Mouse (Mus musculus) heart, adult 11 months (tissue): ENCODE results near the gene Alg12.
"Not testable (repeated sequence)": the region's sequence is repeated elsewhere in the genome, so short reads cannot be mapped to it uniquely, and the experiment has no call there.

ENCODE experiments used
- DNase-seq: peaks from one replicate; pipeline ENCODE4 v3.0.0; 2022

Gene Alg12

GRCm38 (mm10) chr15:88830696-88831095 is 11.6 kb upstream of the Alg12 start:
- DNase-seq, result no peak

- no peak for DNase-seq
These were observed 10.8 kb upstream of the Alg12 start for GRCm38 (mm10) chr15:88829791-88830440.

GRCm38 (mm10) chr15:88828800-88829705 is 9.9 kb upstream of the Alg12 start:
- peak; percentile 98 for DNase-seq

- peak; percentile 98 for DNase-seq
These were observed 9.1 kb upstream of the Alg12 start for GRCm38 (mm10) chr15:88827991-88828799.

- no peak for DNase-seq
These were observed 8.3 kb upstream of the Alg12 start for GRCm38 (mm10) chr15:88827466-88827865.

GRCm38 (mm10) chr15:88823376-88823775 is 4.3 kb upstream of the Alg12 start:
- no peak for DNase-seq

- no peak for DNase-seq
These were observed 3.4 kb upstream of the Alg12 start for GRCm38 (mm10) chr15:88822513-88822912.

GRCm38 (mm10) chr15:88821403-88821802 is 2.3 kb upstream of the Alg12 start:
- no peak for DNase-seq

GRCm38 (mm10) chr15:88819906-88820303 is 787 bp upstream of the Alg12 start:
- DNase-seq, result no peak

- DNase-seq, result peak; percentile 85
These were observed 3.9 kb downstream of the Alg12 start for GRCm38 (mm10) chr15:88815196-88815700.

- peak; percentile 76 for DNase-seq
These were observed 4.6 kb downstream of the Alg12 start for GRCm38 (mm10) chr15:88814411-88815047.

- DNase-seq, result peak; percentile 76
These were observed 5.2 kb downstream of the Alg12 start for GRCm38 (mm10) chr15:88813873-88814272.

- DNase-seq, result no peak
These were observed 5.9 kb downstream of the Alg12 start for GRCm38 (mm10) chr15:88813262-88813661.

GRCm38 (mm10) chr15:88810369-88810768 is 8.7 kb downstream of the Alg12 start:
- peak; percentile 78 for DNase-seq

GRCm38 (mm10) chr15:88808121-88808520 is 11.0 kb downstream of the Alg12 start:
- peak; percentile 79 for DNase-seq

GRCm38 (mm10) chr15:88802348-88802747 is 16.8 kb downstream of the Alg12 start:
- no peak for DNase-seq

- no peak for DNase-seq
These were observed 17.2 kb downstream of the Alg12 start for GRCm38 (mm10) chr15:88801903-88802302.

GRCm38 (mm10) chr15:88800921-88801354 is 18.2 kb downstream of the Alg12 start:
- DNase-seq, result no peak

- DNase-seq, result no peak
These were observed 19.2 kb downstream of the Alg12 start for GRCm38 (mm10) chr15:88799950-88800371.

GRCm38 (mm10) chr15:88794729-88795128 is 24.4 kb downstream of the Alg12 start:
- not testable (repeated sequence) for DNase-seq

GRCm38 (mm10) chr15:88792140-88792850 is 26.8 kb downstream of the Alg12 start:
- no peak for DNase-seq

GRCm38 (mm10) chr15:88774630-88775029 is 44.5 kb downstream of the Alg12 start:
- DNase-seq, result not testable (repeated sequence)
